In genomic region chr2:19391649-19392048, GRCm38 (mm10) we compare ENCODE assay signal across 24 mouse cellular contexts. TPM values are rescaled to one million over a fixed set of nuclear protein-coding genes. Genes with fewer than 3 reads are reported as not detected.
"Had no signal": no experiment of that assay in that cellular context is flagged by ENCODE, and none has a peak within 500 bp of the region (broad histone marks: within the 10 kb centered on the region; RNA-seq: fewer than 3 reads in every experiment).

No protein-coding gene starts in this region.

- H3K9me3 ChIP-seq: heart, embryonic 10.5 days; heart, embryonic 12.5 days; heart, embryonic 13.5 days; heart, embryonic 15.5 days; hindbrain, embryonic 10.5 days; hindbrain, embryonic 12.5 days; hindbrain, embryonic 13.5 days; hindbrain, embryonic 15.5 days; kidney, embryonic 15.5 days had no signal

- H3K4me3 ChIP-seq: heart, embryonic 10.5 days; heart, embryonic 12.5 days; heart, embryonic 13.5 days; heart, embryonic 15.5 days; hindbrain, embryonic 10.5 days; hindbrain, embryonic 12.5 days; hindbrain, embryonic 13.5 days; hindbrain, embryonic 15.5 days; kidney, embryonic 15.5 days; layer of hippocampus, adult 2 months; left cerebral cortex, adult 2 months had no signal

- H3K4me2 ChIP-seq: heart, embryonic 11.5 days; heart, embryonic 12.5 days; heart, embryonic 13.5 days; heart, embryonic 15.5 days; hindbrain, embryonic 12.5 days; hindbrain, embryonic 13.5 days; hindbrain, embryonic 14.5 days; hindbrain, embryonic 15.5 days; kidney, embryonic 15.5 days had no signal

- ATAC-seq: hindbrain, embryonic 16.5 days; hindbrain, postnatal 0 days; inflammation-experienced regulatory T-cells, adult 6 months had no signal

- H3K4me1 ChIP-seq: heart, embryonic 10.5 days; heart, embryonic 15.5 days; hindbrain, embryonic 12.5 days; hindbrain, embryonic 15.5 days; kidney, embryonic 15.5 days had no signal

- H3K36me3 ChIP-seq: heart, embryonic 15.5 days; hindbrain, embryonic 10.5 days; hindbrain, embryonic 12.5 days; hindbrain, embryonic 13.5 days; hindbrain, embryonic 15.5 days; kidney, embryonic 15.5 days had no signal

- H3K9ac ChIP-seq: heart, embryonic 12.5 days; heart, embryonic 13.5 days; heart, embryonic 15.5 days; hindbrain, embryonic 12.5 days; hindbrain, embryonic 13.5 days; hindbrain, embryonic 14.5 days; hindbrain, embryonic 15.5 days; kidney, embryonic 15.5 days had no signal

- H3K27ac ChIP-seq: heart, embryonic 10.5 days; heart, embryonic 13.5 days; heart, embryonic 15.5 days; hindbrain, embryonic 10.5 days; hindbrain, embryonic 12.5 days; hindbrain, embryonic 13.5 days; hindbrain, embryonic 14.5 days; hindbrain, embryonic 15.5 days; hindbrain, postnatal 0 days; kidney, embryonic 15.5 days; kidney, postnatal 0 days; left cerebral cortex, adult 2 months had no signal

- H3K27me3 ChIP-seq: heart, embryonic 12.5 days; heart, embryonic 13.5 days; heart, embryonic 15.5 days; hindbrain, embryonic 12.5 days; hindbrain, embryonic 13.5 days; hindbrain, embryonic 15.5 days; kidney, embryonic 15.5 days had no signal

RNA-seq across cellular contexts. Expression of gene Ptf1a, which starts 53.8 kb away (rescaled TPM):
- polyA plus RNA-seq: heart, embryonic 10.5 days; heart, embryonic 11.5 days; heart, embryonic 12.5 days; heart, embryonic 13.5 days; heart, embryonic 14.5 days; heart, embryonic 15.5 days; heart, embryonic 16.5 days; heart, postnatal 0 days; inflammation-experienced regulatory T-cells, adult 6 months; kidney, adult 2 months; kidney, embryonic 14.5 days; kidney, embryonic 16.5 days; kidney, postnatal 0 days; large intestine, adult 2 months had no signal
